Mouse (Mus musculus) left cerebral cortex, adult 2 months (tissue): ENCODE measurements around the gene Ttc28. TPM values are rescaled to one million over a fixed set of nuclear protein-coding genes. Genes with fewer than 3 reads are reported as not detected.

Experiments
- DNase-seq, 2 experiments: peaks; one replicate each; pipeline ENCODE4 v3.0.0; 2021 to 2022; ENCODE audit warnings: low spot score in 2 of 2, mixed read lengths in 1 of 2; ENCODE audit errors: extremely low spot score in 1 of 2
- H3K27ac ChIP-seq: fragments of 200-600 bp; 2 replicates; pipeline ENCODE4 v1.8.1; 2022
- H3K4me3 ChIP-seq: fragments of 200-600 bp; 2 replicates; pipeline ENCODE4 v1.8.1; 2022
- CTCF ChIP-seq: fragments of 200-600 bp; IDR thresholded peaks from 2 replicates; pipeline ENCODE4 v1.8.1; 2022; ENCODE audit warnings: antibody characterized with exemption, mild to moderate bottlenecking, moderate library complexity
- intact Hi-C: fragments of 180-260 bp; cut with DNase I; formaldehyde crosslinking; loops from one replicate; pipeline ENCODE4 v1.15.1; 2025
- total RNA-seq, 2 experiments: library from RNA; stranded (reverse); gene quantifications; 2 replicates each; pipeline ENCODE4 v1.2.3; 2021

Ttc28 gene
- total RNA-seq, 2 experiments from 2014 or later, result 12.0 to 12.8 TPM

DNA sequence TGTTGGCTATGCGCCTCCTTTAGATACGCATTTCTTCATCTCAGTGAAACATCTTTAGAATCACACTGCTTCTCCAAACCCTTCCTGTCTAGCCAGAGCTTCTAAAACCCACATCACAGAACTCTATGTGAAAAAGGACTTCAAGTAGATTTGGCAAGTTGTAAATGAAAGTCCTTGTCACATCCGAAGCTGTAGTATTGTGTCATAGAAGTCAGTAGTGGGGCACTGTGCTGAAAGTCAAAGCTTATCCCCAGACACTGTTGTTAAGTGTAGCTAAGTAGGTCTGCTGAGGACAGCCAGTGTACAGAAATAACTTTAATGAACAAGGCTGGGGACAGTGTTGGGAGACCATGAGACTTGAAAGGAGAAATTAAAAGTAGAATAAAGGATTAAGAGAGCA, 240.2 kb downstream of the Ttc28 start:
- Histone ChIP-seq H3K27ac (no peak overlapping the region), H3K4me3 (no peak overlapping the region)
- intact Hi-C loops, result no loop called here
- no peak for TF ChIP-seq CTCF
- no peak for DNase-seq

DNA sequence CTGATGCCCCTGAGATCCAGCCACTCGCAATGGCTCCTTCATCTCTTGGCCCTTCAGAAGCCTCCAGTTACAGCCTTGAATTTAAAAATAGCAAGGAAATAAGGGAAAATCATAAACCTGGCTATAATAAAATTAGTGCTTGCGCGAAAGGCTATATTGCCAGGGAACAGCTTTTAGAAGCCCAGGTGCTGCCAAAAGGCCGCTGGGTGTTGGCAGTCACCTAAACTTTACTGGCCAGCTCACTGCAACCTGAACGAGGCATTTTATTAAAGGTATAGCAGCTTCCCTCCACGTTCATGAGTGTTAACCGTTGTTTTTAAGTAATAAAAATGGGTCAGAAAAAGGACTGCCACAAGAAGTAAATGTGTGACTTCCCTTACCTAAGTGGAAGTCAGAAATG, 240.7 kb downstream of the Ttc28 start:
- intact Hi-C loops, result no loop called here
- no peak for TF ChIP-seq CTCF
- Histone ChIP-seq H3K4me3 (no peak overlapping the region), H3K27ac (no peak overlapping the region)
- DNase-seq, result no peak

DNA sequence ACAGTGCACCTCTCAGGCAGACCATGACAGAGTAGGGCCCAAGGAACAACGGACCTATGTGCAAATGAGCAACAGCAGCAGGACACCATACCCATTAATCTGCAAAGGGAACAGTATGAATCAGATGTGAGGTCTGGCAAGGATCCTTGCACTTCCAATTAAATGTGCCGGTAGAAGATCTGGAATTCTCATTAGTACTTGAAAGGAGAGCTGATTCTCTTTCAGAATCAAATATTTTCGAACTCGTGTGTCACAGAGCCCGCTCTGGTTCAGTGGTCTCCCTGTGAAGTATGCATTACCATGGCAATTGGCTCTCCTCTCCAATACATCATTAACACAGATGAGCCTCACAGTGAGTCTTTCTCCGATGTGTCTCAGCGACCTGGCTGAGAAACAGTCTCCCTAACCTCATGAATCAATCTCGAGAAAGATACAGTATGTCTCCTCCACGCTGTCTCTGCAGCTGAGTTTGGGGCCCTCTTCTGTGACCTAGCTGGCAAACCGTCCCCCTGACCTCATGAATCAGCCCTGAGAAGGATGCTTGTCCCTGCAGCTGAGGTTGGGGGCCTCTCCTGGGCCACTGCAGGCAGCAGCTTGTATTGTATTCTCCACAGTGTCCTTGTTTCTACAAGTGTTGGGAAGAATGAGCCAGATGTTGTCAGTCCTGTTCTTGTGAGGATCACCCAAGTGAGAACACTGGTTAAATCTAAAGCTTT, 241.3 kb downstream of the Ttc28 start:
- Histone ChIP-seq H3K27ac (no peak overlapping the region), H3K4me3 (no peak overlapping the region)
- no peak for TF ChIP-seq CTCF
- DNase-seq, result no peak
- intact Hi-C loops, result no loop called here

DNA sequence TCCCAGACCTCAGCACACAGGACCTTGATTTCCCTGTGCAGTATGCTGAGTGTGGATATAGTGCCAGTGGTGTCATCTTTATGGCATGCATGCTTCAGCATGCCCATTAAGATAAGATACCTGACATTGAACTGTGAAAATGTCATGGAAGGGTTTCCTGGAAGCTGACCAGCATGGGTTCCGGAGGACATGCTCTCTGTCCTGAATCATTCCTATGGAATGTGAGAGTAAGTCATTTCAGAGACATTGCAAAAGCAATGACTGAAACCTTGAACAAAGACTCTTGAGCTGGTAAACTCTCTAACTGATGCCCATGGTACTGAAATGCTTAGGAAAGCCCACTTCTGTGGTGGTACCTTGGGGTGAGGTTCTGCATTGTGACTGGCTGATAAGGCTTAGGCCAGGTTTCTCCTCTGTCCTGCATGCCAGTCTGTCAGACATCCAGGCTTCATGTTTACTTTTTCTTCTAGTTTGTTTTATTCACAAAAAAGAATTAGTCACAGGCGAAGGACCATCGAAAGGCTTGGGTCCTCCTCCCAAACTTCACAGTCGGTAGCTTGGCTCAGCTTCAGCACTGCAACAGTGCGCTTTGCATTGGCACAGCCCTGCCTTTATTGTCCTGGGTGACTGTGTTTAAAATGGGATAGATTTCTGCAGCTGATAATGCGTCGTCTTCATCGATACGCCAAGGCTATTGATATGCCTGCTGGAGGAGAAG, 242.9 kb downstream of the Ttc28 start:
- Histone ChIP-seq H3K4me3 (no peak overlapping the region), H3K27ac (no peak overlapping the region)
- no peak for DNase-seq
- intact Hi-C loops, result no loop called here
- TF ChIP-seq CTCF, result no peak

DNA sequence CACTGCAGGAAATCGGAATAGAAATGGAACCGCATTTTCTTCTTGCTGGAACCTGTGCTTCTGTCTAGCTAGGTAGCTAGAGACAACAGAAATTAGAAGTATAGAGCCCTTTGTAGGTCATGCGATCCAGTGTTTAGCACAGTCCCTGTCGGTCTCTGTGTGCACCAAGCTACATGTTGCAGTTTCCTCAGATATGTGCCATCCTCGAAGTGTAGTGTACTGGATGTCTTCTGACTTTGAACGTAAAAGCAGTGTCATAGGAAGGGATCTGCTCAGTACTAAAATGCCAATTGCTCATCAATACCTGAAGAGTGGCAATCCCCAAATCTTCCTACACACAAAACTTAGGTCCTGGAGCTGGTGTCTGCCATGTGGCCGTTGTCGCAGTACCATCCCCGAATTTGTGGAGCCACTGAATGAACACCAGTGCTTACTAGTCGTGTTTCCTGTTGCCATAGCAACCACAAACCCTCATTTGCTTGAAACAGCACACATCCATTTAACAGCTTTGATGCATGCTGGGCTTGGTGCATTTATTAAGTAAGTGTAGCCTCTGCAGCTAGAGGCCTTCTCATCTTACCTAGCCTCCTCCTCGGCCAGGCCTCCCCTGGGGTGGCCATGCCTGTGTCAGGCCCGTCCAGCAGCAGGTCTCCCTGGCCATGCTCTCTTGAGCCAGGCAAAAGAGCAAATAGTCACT, 243.6 kb downstream of the Ttc28 start:
- no peak for TF ChIP-seq CTCF
- no peak for DNase-seq
- intact Hi-C loops, result no loop called here
- Histone ChIP-seq H3K27ac (no peak overlapping the region), H3K4me3 (no peak overlapping the region)

DNA sequence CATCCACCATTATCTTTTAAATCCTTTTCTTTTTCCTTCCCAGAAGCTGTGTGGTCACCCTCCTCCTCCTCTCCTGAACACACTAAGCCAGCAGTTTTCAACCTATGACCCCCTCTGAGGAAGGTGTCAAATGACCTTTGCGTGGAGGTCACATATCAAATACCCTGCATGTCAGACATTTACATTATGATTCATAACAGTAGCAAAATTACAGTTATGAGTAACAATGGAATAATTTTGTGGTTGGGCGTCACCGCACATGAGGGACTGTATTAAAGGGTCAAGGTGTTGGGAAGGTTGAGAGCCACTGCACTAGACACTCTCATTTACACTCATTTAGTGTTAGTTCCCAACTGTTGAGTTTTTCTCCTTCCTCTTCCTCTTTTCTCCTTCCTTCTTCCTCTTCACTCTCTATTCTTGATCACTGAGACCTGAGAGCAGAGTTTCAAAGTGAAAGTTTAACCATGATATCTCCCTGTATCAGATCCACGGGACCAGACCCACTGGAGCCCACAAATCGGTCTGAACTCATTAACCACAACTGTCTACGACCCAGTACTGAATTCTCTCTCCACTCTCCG, 245.1 kb downstream of the Ttc28 start:
- no peak for TF ChIP-seq CTCF
- Histone ChIP-seq H3K4me3 (no peak overlapping the region), H3K27ac (no peak overlapping the region)
- DNase-seq, result no peak
- intact Hi-C loops, result no loop called here

DNA sequence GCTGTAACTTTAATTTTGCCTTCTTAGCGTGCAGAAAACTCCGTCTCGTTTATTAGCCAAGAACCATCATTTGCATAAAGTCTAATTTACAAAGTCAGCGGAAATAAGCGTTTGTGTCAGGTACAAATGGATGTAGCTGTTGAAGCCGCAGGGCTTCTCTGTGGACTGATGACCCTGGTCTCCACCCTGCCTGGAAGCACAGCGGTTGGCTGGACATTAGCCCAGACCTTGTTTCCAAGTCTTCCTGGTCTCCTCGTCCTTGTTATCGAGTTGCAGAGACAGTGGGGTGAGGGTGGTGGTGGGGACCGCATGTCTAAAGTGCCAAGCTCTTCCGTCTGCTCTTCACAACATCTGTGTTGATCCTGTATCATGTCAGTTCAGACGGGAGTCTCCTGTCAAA, 246.1 kb downstream of the Ttc28 start:
- no peak for TF ChIP-seq CTCF
- no peak for DNase-seq
- H3K27ac ChIP-seq, result no peak overlapping the region
- no peak overlapping the region for H3K4me3 ChIP-seq
- intact Hi-C loops, result no loop called here

DNA sequence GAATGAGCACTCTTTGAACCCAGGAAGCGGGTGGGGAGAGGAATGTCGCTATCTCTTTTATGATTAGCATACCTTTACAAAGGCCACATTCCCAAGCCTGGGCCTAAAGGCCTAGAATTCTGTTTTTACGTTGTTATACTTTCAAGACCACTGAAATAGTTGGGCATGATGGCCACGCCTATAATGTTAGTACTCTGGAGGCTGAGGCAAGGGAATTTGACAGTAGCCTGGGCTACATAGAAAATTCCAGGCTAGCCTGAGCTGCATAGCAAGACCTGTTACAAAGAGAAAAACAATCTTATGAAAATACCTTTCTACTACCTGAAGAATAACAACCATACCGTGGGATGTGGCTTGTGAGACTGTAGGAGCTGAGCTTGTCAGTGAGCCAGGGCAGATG, 248.2 kb downstream of the Ttc28 start:
- DNase-seq, result no peak
- Histone ChIP-seq H3K4me3 (no peak overlapping the region), H3K27ac (no peak overlapping the region)
- intact Hi-C loops, result no loop called here
- no peak for TF ChIP-seq CTCF

DNA sequence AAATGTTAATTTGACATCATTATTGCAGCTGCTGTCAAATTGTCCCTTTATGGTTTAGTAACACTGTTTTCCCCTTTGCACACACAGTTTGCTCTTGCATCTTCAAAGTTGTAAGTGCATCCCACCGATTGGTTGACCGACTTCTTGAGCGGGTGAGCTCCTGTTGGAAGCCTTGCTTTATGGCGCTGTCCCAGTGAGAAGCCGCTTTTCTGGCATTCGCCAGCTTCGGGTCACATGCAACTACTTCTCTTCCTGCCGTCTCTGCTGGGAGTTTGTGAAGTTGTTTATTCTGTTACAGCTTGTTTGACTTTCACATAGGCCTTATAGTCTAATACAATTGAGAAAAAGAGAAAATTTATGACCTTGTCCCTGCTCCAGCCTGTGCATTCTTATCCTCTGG, 250.5 kb downstream of the Ttc28 start:
- intact Hi-C loops, result no loop called here
- no peak overlapping the region for H3K27ac ChIP-seq
- no peak for TF ChIP-seq CTCF

DNA sequence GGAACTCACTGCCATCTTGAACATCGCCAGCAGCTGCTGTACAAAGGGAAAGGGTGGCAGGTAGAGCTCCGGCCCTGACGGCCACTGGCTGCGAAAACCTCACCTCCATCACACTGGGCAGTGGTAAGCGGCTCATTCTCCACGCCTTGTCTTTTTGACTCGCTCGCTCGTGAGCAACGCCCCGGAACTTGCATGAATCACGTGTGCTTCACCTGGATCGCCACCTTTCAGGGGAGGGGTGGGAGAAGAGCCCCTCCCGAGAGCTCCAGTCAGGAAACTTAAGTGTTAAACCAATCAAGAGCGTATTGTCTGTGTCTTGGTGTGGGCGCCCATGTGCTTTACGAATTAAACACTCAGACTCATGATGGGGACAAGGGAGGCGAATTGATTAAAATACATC, 252.0 kb downstream of the Ttc28 start:
- no peak for DNase-seq
- intact Hi-C loops, result no loop called here
- no peak overlapping the region for H3K4me3 ChIP-seq
- TF ChIP-seq CTCF, result no peak
- no peak overlapping the region for H3K27ac ChIP-seq

More for the DNA sequence above, 250.5 kb downstream of the Ttc28 start:
- no peak overlapping the region for H3K4me3 ChIP-seq
- no peak for DNase-seq

DNA sequence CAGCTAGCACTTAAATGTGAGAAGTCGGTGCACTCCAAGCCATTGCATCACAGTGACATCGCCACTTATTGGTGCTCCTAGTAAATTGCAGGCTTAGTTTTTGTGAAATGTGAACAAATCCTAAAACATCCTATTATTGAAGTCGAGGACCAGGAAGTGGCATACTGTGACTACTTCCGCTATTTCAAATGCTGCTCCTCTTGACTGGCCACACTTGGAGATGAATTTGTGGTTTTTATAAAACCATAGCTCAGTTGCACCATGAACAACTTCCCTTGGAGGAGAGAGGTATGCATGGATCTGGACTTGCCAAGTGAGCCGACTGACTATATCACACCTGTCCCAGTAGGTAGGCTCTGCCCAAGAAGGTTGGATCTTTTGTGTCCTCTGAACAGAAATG, 253.5 kb downstream of the Ttc28 start:
- Histone ChIP-seq H3K27ac (no peak overlapping the region), H3K4me3 (no peak overlapping the region)
- TF ChIP-seq CTCF, result peak; percentile 7; the same call in 1 of the 2 replicates
- intact Hi-C loops, result no loop called here
- DNase-seq, result no peak

DNA sequence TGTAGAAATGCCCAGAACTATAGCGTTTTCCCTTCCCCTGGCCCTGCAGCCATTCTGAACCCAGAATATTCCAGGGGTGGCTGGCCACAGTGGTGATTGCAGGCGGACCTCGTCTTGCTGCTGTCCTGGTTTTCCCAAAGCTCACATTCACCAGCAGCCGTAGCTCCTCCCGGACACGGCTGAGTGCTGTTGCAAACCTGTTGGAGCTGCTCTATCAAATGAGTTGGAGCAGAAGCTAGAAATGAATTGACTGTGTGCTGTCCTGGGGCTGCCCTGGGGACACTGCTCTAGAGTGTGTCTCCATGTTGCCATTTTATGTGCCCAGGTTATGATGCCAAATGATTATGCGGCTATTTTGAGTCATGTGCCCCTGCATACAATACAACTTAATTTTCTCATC, 254.2 kb downstream of the Ttc28 start:
- Histone ChIP-seq H3K27ac (no peak overlapping the region), H3K4me3 (no peak overlapping the region)
- DNase-seq, result no peak
- intact Hi-C loops, result no loop called here
- TF ChIP-seq CTCF, result no peak
